Comparison of ENCODE assay signal across 25 mouse cellular contexts in genomic region chr3:27534208-27534607, GRCm38 (mm10).
"Had no signal": no experiment of that assay in that cellular context is flagged by ENCODE, and none has a peak within 500 bp of the region (broad histone marks: within the 10 kb centered on the region; RNA-seq: fewer than 3 reads in every experiment).

No protein-coding gene starts in this region.

- ATAC-seq: hindbrain, embryonic 16.5 days; inflammation-experienced regulatory T-cells, adult 6 months; intestine, embryonic 15.5 days; intestine, postnatal 0 days had no signal

- H3K4me3 ChIP-seq: gastrocnemius, adult 2 months; heart, adult 2 months; heart, embryonic 12.5 days; hindbrain, embryonic 10.5 days; hindbrain, embryonic 12.5 days; intestine, embryonic 15.5 days; layer of hippocampus, adult 2 months; left cerebral cortex, adult 2 months; limb, embryonic 10.5 days; limb, embryonic 12.5 days; liver, embryonic 13.5 days had no signal

- H3K27ac ChIP-seq: gastrocnemius, adult 2 months; heart, adult 2 months; hindbrain, embryonic 10.5 days; hindbrain, embryonic 12.5 days; hindbrain, embryonic 14.5 days; intestine, embryonic 15.5 days; layer of hippocampus, adult 2 months; left cerebral cortex, adult 2 months; limb, embryonic 10.5 days; limb, embryonic 12.5 days; liver, embryonic 13.5 days had no signal

- H3K4me1 ChIP-seq: hindbrain, embryonic 10.5 days; hindbrain, embryonic 12.5 days; intestine, embryonic 15.5 days; liver, embryonic 13.5 days had no signal

- H3K9me3 ChIP-seq: heart, embryonic 12.5 days; hindbrain, embryonic 10.5 days; hindbrain, embryonic 12.5 days; intestine, embryonic 15.5 days; limb, embryonic 10.5 days; limb, embryonic 12.5 days; liver, embryonic 13.5 days had no signal

- H3K27me3 ChIP-seq: heart, embryonic 12.5 days; hindbrain, embryonic 12.5 days; intestine, embryonic 15.5 days; limb, embryonic 12.5 days; liver, embryonic 13.5 days had no signal

- DNase-seq: gastrocnemius, adult 2 months; gastrocnemius, postnatal 10 days; gastrocnemius, postnatal 25 days; heart, adult 2 months; heart, postnatal 14 days; heart, postnatal 36 days; kidney, adult 18-20 months; kidney, adult 8-10 months; kidney, postnatal 10 days; kidney, postnatal 25 days; kidney, postnatal 4 days; liver; liver, embryonic 13.5 days had no signal
